In genomic region chr3:54490249-54490900, GRCm38 (mm10) we compare ENCODE assay signal across 29 mouse cellular contexts.
DNase-seq lines count a peak whose midpoint lies in the region; ATAC-seq and TF ChIP-seq lines count a peak whose summit lies in the region.
"Had no signal": no experiment of that assay in that cellular context is flagged by ENCODE, and none has a peak within 500 bp of the region (broad histone marks: within the 10 kb centered on the region; RNA-seq: fewer than 3 reads in every experiment).

No protein-coding gene starts in this region.

- H3K36me3 ChIP-seq in kidney, adult 2 months (ENCODE audit: control insufficient read depth, insufficient read depth, low read length) = no peaks in the 10 kb centered on the region
- no peaks in the 10 kb centered on the region for H3K36me3 ChIP-seq in limb, embryonic 12.5 days
- no peaks in the 10 kb centered on the region for H3K36me3 ChIP-seq in limb, embryonic 10.5 days
- no peaks in the 10 kb centered on the region for H3K36me3 ChIP-seq in limb, embryonic 15.5 days
- H3K36me3 ChIP-seq: forebrain, embryonic 10.5 days; G1E; heart, embryonic 12.5 days; heart, embryonic 15.5 days; hindbrain, embryonic 10.5 days; hindbrain, embryonic 13.5 days; intestine, embryonic 15.5 days had no signal

- ATAC-seq in limb, embryonic 12.5 days (ENCODE audit: insufficient number of reproducible peaks, insufficient read depth, low FRiP score, low TSS enrichment, low read depth) = no peak
- ATAC-seq in limb, embryonic 15.5 days (ENCODE audit: insufficient number of reproducible peaks, low FRiP score, low TSS enrichment, low read depth) = peak; percentile 58; the same call in 1 of the 2 replicates
- ATAC-seq: activated CD4-positive, CD25-positive, alpha-beta regulatory T cell, adult 4 months; forebrain, embryonic 14.5 days; hindbrain, embryonic 16.5 days; intestine, embryonic 15.5 days had no signal

- H3K4me2 ChIP-seq in limb, embryonic 12.5 days = no peak overlapping the region
- no peak overlapping the region for H3K4me2 ChIP-seq in limb, embryonic 15.5 days
- H3K4me2 ChIP-seq: heart, embryonic 12.5 days; heart, embryonic 15.5 days; hindbrain, embryonic 13.5 days; intestine, embryonic 15.5 days had no signal

- H3K27me3 ChIP-seq in kidney, adult 2 months (replicated peaks; ENCODE audit: control insufficient read depth, insufficient read depth, low read length) = no peaks in the 10 kb centered on the region
- H3K27me3 ChIP-seq in limb, embryonic 12.5 days = no peaks in the 10 kb centered on the region
- H3K27me3 ChIP-seq in limb, embryonic 10.5 days (ENCODE audit: low read depth, poor library complexity, severe bottlenecking) = no peaks in the 10 kb centered on the region
- no peaks in the 10 kb centered on the region for H3K27me3 ChIP-seq in limb, embryonic 15.5 days
- H3K27me3 ChIP-seq: CH12.LX; heart, embryonic 12.5 days; heart, embryonic 15.5 days; hindbrain, embryonic 13.5 days; intestine, embryonic 15.5 days had no signal

- no peak overlapping the region for H3K9ac ChIP-seq in limb, embryonic 12.5 days (replicated peaks)
- H3K9ac ChIP-seq in limb, embryonic 15.5 days = no peak overlapping the region
- H3K9ac ChIP-seq: heart, embryonic 12.5 days; heart, embryonic 15.5 days; hindbrain, embryonic 13.5 days; intestine, embryonic 15.5 days had no signal

- H3K27ac ChIP-seq in kidney, adult 2 months (ENCODE audit: insufficient read depth, low read depth, low read length) = no peak overlapping the region
- H3K27ac ChIP-seq in limb, embryonic 12.5 days = peak overlapping the region; percentile 41; the same call in 1 of the 2 replicates
- H3K27ac ChIP-seq in limb, embryonic 10.5 days = no peak overlapping the region
- H3K27ac ChIP-seq in embryonic fibroblast, embryonic 13.5 days (ENCODE audit: insufficient read depth, low read length) = peak overlapping the region; percentile 92
- peak overlapping the region; percentile 64; the same call in 1 of the 2 replicates for H3K27ac ChIP-seq in limb, embryonic 15.5 days
- H3K27ac ChIP-seq: forebrain, embryonic 10.5 days; heart, embryonic 15.5 days; hindbrain, embryonic 10.5 days; hindbrain, embryonic 13.5 days; intestine, embryonic 15.5 days had no signal

- TF ChIP-seq CTCF in kidney, adult 2 months (conservative IDR thresholded peaks at IDR 0.05; ENCODE audit: insufficient read depth, insufficient read length, low read depth, low read length) = no peak
- no peak for TF ChIP-seq CTCF in embryonic fibroblast, embryonic 13.5 days (IDR thresholded peaks at IDR 0.05; ENCODE audit: borderline replicate concordance, insufficient read depth, low read length)

- no peak overlapping the region for H3K4me3 ChIP-seq in kidney, adult 2 months (ENCODE audit: insufficient read depth, low read depth, low read length)
- H3K4me3 ChIP-seq in limb, embryonic 12.5 days (replicated peaks) = no peak overlapping the region
- no peak overlapping the region for H3K4me3 ChIP-seq in limb, embryonic 10.5 days
- H3K4me3 ChIP-seq in embryonic fibroblast, embryonic 13.5 days (ENCODE audit: insufficient read depth, low read length) = no peak overlapping the region
- H3K4me3 ChIP-seq in limb, embryonic 15.5 days = no peak overlapping the region
- H3K4me3 ChIP-seq: forebrain, embryonic 10.5 days; heart, embryonic 12.5 days; heart, embryonic 15.5 days; hindbrain, embryonic 10.5 days; hindbrain, embryonic 13.5 days; intestine, embryonic 15.5 days had no signal

- H3K9me3 ChIP-seq in limb, embryonic 12.5 days = no peaks in the 10 kb centered on the region
- no peaks in the 10 kb centered on the region for H3K9me3 ChIP-seq in limb, embryonic 10.5 days (replicated peaks)
- no peaks in the 10 kb centered on the region for H3K9me3 ChIP-seq in limb, embryonic 15.5 days
- H3K9me3 ChIP-seq: forebrain, embryonic 10.5 days; heart, embryonic 15.5 days; hindbrain, embryonic 13.5 days; intestine, embryonic 15.5 days had no signal

- no peaks in the 10 kb centered on the region for H3K4me1 ChIP-seq in kidney, adult 2 months (ENCODE audit: control insufficient read depth, insufficient read depth, low read length)
- H3K4me1 ChIP-seq in limb, embryonic 12.5 days (replicated peaks) = peaks cover 6% of the 10 kb centered on the region; the same call in 1 of the 2 replicates
- no peaks in the 10 kb centered on the region for H3K4me1 ChIP-seq in limb, embryonic 10.5 days
- H3K4me1 ChIP-seq in embryonic fibroblast, embryonic 13.5 days (ENCODE audit: control insufficient read depth, insufficient read depth, low read length) = peaks cover 9% of the 10 kb centered on the region
- H3K4me1 ChIP-seq in limb, embryonic 15.5 days = peaks cover 7% of the 10 kb centered on the region
- H3K4me1 ChIP-seq: forebrain, embryonic 10.5 days; heart, embryonic 12.5 days; heart, embryonic 15.5 days; hindbrain, embryonic 10.5 days; hindbrain, embryonic 13.5 days; intestine, embryonic 15.5 days had no signal

- WGBS in kidney, adult 2 months = 77% methylated on average over 5 of the region's 5 CpGs
- 71% methylated on average over 5 of the region's 5 CpGs for WGBS in limb, embryonic 12.5 days
- WGBS in limb, embryonic 10.5 days = 85% methylated on average over 5 of the region's 5 CpGs
- WGBS in limb, embryonic 15.5 days = 49% methylated on average over 5 of the region's 5 CpGs

- peak; percentile 41 for DNase-seq in kidney, adult 2 months
- no peak for DNase-seq in kidney, adult 11 months
- DNase-seq in limb, embryonic 10.5 days (ENCODE audit: low spot score) = no peak
- no peak for DNase-seq in cerebellum, adult 11 months
- no peak for DNase-seq in layer of hippocampus, adult 9-10 months (ENCODE audit: low spot score)
- DNase-seq: adrenal gland, adult 8-10 months; adrenal gland, postnatal 25 days; B cell, adult 2 months; cerebellum, adult 2 months; cerebellum, adult 9-11 months; cerebellum, postnatal 25 days; gastrocnemius, postnatal 25 days; heart, adult 18-20 months; heart, postnatal 10 days; heart, postnatal 36 days had no signal

- TF ChIP-seq POLR2A in kidney, adult 2 months (IDR thresholded peaks at IDR 0.05; ENCODE audit: low read depth, low read length) = no peak
- TF ChIP-seq POLR2A in embryonic fibroblast, embryonic 13.5 days (IDR thresholded peaks at IDR 0.05; ENCODE audit: low read depth, low read length) = no peak

Comparison
In these comparisons a context has a peak if more than half of its experiments do, and no peak if none do; other contexts are left out.
1. H3K27ac ChIP-seq: peak in limb, embryonic 12.5 days (single experiment), embryonic fibroblast, embryonic 13.5 days (single experiment) and limb, embryonic 15.5 days (single experiment); none in kidney, adult 2 months (single experiment) and limb, embryonic 10.5 days (single experiment).